Mouse (Mus musculus) heart, embryonic 11.5 days (tissue): Measurements from ENCODE around the gene Slc13a5. TPM values are rescaled to one million over a fixed set of nuclear protein-coding genes. Genes with fewer than 3 reads are reported as not detected.

ENCODE experiments used
- ATAC-seq: fragments of 200-750 bp; cut with Nextera tagmentation; replicated peaks from 2 replicates; pipeline ENCODE4 v1.8.0; 2017; ENCODE audit warnings: moderate library complexity; ENCODE audit not compliant: insufficient number of reproducible peaks, low FRiP score, low TSS enrichment
- H3K27ac ChIP-seq: fragments of 300-500 bp; sonication (generic); 2 replicates; pipeline ENCODE4 v1.5.1; 2014; ENCODE audit warnings: mild to moderate bottlenecking, low read depth, low read length
- H3K27me3 ChIP-seq: fragments of 300-500 bp; sonication (generic); 2 replicates; pipeline ENCODE4 v1.6.1; 2014; ENCODE audit warnings: mild to moderate bottlenecking, low read length, mixed read lengths; ENCODE audit not compliant: control insufficient read depth, insufficient read depth
- H3K36me3 ChIP-seq: fragments of 300-500 bp; sonication (generic); 2 replicates; pipeline ENCODE4 v1.6.1; 2014; ENCODE audit warnings: mild to moderate bottlenecking, low read length, moderate library complexity, mixed read lengths; ENCODE audit not compliant: control insufficient read depth, insufficient read depth
- H3K4me1 ChIP-seq: fragments of 300-500 bp; sonication (generic); 2 replicates; pipeline ENCODE4 v1.6.1; 2014; ENCODE audit warnings: low read length; ENCODE audit not compliant: control insufficient read depth, insufficient read depth
- H3K4me2 ChIP-seq: fragments of 300-500 bp; sonication (generic); 2 replicates; pipeline ENCODE4 v1.6.1; 2014; ENCODE audit warnings: mild to moderate bottlenecking, moderate library complexity
- H3K4me3 ChIP-seq: fragments of 300-500 bp; sonication (generic); 2 replicates; pipeline ENCODE4 v1.5.1; 2014; ENCODE audit warnings: low read depth, low read length
- H3K9ac ChIP-seq: fragments of 300-500 bp; sonication (generic); 2 replicates; pipeline ENCODE4 v1.6.1; 2014; ENCODE audit warnings: mild to moderate bottlenecking, low read depth, low read length, moderate library complexity
- H3K9me3 ChIP-seq: fragments of 300-500 bp; sonication (generic); replicated peaks from 2 replicates; pipeline ENCODE4 v1.6.1; 2016; ENCODE audit warnings: low read length; ENCODE audit not compliant: control insufficient read depth
- WGBS: fragments of 180-500 bp; shearing (Covaris S2); extraction: QIAGEN DNeasy Blood & Tissue Kit; methylation state at CpG from one replicate; pipeline ENCODE4 v1.1.7; 2014; ENCODE audit not compliant: insufficient replicate concordance; 5-methylcytosine and 5-hydroxymethylcytosine counted together
- polyA plus RNA-seq: library from polyadenylated mRNA; unstranded; fragments of >200 nt; fragmentation: Nextera tagmentation; extraction: Ambion mirVana; gene quantifications from 2 replicates; pipeline ENCODE4 v1.2.1, GENCODE M21; 2014

Gene Slc13a5
- polyA plus RNA-seq, 1 experiment from 2014 or later = 0.24 TPM

DNA sequence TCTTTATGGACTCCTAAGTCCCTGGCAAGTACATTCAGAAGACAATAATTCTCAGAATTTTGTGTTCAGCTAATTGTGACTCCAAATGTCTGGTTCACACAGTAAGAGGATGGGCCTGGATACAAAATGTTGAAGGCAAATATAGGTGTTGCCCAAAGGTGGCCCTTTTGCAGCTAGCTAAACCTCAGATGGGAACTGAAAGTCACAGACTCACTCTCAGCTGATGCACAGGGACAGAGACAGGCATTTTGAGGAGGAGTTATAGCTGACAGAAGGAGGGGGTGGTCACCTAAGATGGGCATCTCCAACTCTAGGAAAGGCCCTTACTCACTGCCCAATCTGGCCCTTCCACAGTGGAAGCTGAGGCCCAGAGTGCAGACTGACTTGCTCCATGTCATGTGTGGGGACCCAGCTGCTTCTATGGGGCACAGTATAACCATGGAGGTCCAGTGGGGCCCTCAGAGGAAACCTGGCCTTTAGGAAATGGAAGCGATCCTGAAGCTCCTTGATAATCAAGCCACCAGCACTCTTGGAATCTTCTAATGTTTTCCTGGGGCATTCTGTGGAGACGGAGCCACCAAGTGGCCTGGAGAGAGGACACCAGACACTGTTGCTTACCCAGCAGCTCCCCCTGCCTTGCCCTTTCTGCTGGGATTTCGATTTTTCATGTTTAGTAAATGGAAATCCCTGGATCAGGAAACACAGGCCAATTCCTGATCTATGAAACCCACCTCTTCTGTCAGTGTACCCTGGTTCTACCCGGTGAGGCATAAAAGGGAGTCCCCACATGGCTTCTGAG lies 26.8 kb downstream of the Slc13a5 start:
- H3K4me2 ChIP-seq = no peak overlapping the region
- H3K27me3 ChIP-seq = no peaks in the 10 kb centered on the region
- no peak overlapping the region for H3K9ac ChIP-seq
- no peak overlapping the region for H3K4me3 ChIP-seq
- H3K36me3 ChIP-seq = no peaks in the 10 kb centered on the region
- WGBS = 58% methylated on average over 4 of the region's 4 CpGs
- no peaks in the 10 kb centered on the region for H3K9me3 ChIP-seq
- no peak overlapping the region for H3K27ac ChIP-seq
- ATAC-seq = no peak
- H3K4me1 ChIP-seq = no peaks in the 10 kb centered on the region

DNA sequence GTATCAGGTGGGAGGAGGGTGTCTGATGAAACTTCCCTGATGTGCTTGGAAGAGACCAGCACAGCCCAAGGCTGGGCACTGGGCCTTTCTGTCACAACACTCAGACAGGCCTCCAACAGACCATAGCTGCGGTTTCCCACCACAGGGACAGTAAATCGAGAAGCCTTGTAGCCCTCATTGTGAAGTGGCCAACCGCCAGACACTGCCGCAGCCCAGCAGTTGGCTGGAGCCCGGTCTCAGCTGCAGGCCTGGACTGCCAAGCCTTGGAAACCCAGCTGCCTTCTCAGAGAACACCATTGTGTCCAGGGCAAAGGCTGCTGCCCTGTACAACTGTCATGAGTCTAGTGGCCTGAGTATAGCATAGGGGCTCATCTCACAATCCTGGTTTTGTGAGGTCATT lies 33.0 kb downstream of the Slc13a5 start:
- 61% methylated on average over 5 of the region's 5 CpGs for WGBS
- Histone ChIP-seq H3K4me3 (no peak overlapping the region), H3K9me3 (no peaks in the 10 kb centered on the region), H3K4me2 (no peak overlapping the region), H3K4me1 (no peaks in the 10 kb centered on the region), H3K27me3 (no peaks in the 10 kb centered on the region), H3K36me3 (no peaks in the 10 kb centered on the region), H3K9ac (no peak overlapping the region), H3K27ac (no peak overlapping the region)
- ATAC-seq = no peak

DNA sequence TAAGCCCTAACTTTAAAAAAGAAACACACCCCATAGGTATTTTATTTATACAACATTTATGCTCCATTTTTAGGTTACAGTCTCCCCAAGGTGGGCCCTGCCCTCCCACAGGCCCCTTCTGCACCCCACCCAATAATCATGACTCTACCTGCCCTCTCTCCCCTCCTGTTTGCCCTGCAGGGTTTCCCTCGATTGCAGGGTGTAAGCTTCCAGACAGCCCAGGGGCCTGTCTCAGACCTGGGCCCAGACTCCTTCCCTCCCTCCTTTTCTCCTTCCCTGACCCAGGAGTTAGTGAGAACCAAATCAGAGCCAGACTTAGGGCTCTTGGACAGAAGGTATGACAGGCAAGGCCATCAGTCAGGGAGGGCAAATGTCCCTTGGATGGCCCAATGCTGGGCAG lies 34.0 kb downstream of the Slc13a5 start:
- H3K9ac ChIP-seq = no peak overlapping the region
- H3K4me2 ChIP-seq = no peak overlapping the region
- H3K4me1 ChIP-seq = no peaks in the 10 kb centered on the region
- H3K27ac ChIP-seq = no peak overlapping the region
- H3K36me3 ChIP-seq = no peaks in the 10 kb centered on the region
- WGBS = 57% methylated on average over 1 of the region's 1 CpGs
- no peaks in the 10 kb centered on the region for H3K9me3 ChIP-seq
- ATAC-seq = no peak
- H3K27me3 ChIP-seq = no peaks in the 10 kb centered on the region
- no peak overlapping the region for H3K4me3 ChIP-seq

DNA sequence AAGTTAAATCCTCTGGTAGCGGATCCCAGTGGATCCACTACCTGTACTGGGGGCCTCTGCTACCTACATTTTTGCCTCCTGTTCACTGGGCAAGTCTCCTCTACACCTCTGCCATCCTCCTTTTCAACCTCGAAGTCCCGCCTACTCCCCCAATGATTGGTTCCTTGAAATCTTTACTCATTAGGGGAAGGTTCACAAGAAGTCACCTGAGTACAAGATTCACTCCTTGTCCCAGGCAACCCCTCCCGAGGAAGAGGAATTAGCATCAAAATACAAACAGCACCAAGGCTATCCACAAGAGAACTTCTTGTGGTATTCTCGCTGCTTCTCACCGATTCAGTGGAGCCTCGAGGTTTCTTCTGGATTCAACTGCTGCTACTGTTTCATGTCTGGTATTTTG lies 35.0 kb downstream of the Slc13a5 start:
- no peak overlapping the region for H3K4me3 ChIP-seq
- ATAC-seq = no peak

DNA sequence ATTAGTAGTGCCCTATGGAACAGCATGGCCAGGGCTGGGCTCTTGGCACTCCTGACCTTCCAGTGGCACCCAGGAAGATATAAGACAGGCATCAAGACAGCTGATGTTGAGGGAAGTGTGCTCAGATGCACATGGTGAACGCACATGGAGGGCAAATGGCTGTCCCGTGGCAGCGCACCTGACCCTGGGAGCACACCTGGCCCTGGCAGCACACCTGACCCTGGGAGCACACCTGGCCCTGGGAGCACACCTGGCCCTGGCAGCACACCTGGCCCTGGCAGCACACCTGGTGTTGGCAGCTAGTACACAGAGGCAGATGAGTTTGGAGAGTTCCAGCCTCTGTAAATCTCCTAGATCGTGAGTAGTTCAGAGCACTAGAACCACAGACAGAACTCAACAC lies 38.5 kb downstream of the Slc13a5 start:
- Histone ChIP-seq H3K27me3 (no peaks in the 10 kb centered on the region), H3K36me3 (no peaks in the 10 kb centered on the region), H3K4me3 (no peak overlapping the region), H3K27ac (no peak overlapping the region), H3K9ac (no peak overlapping the region), H3K4me2 (no peak overlapping the region), H3K4me1 (no peaks in the 10 kb centered on the region), H3K9me3 (no peaks in the 10 kb centered on the region)
- WGBS = 84% methylated on average over 4 of the region's 4 CpGs
- no peak for ATAC-seq

More for the DNA sequence above, 35.0 kb downstream of the Slc13a5 start:
- H3K9me3 ChIP-seq = no peaks in the 10 kb centered on the region
- H3K4me1 ChIP-seq = no peaks in the 10 kb centered on the region
- H3K27me3 ChIP-seq = no peaks in the 10 kb centered on the region
- no peak overlapping the region for H3K9ac ChIP-seq
- H3K36me3 ChIP-seq = no peaks in the 10 kb centered on the region
- WGBS = 77% methylated on average over 7 of the region's 7 CpGs
- no peak overlapping the region for H3K4me2 ChIP-seq
- no peak overlapping the region for H3K27ac ChIP-seq

DNA sequence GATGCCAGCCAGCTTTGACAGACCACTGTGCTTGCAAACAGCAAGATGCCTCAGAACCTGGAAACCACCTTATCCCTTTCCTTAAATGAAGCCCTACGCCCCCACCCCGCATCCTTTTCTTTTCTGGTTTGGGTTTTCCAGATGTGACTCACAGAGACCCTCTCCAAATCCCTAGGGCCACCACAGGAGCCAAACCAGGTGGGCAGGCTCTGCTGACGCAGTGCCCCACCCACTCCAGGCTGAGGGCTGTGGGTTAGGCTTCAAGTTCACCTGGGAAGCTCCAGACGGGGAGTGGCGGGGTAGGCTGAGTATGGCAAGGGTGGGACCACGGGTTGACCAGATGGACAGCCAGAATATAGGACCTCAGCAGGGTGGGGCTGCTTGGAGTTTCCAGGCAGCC lies 40.1 kb downstream of the Slc13a5 start:
- no peaks in the 10 kb centered on the region for H3K27me3 ChIP-seq
- H3K36me3 ChIP-seq = no peaks in the 10 kb centered on the region
- ATAC-seq = no peak
- H3K9ac ChIP-seq = no peak overlapping the region
- no peaks in the 10 kb centered on the region for H3K9me3 ChIP-seq
- WGBS = 74% methylated on average over 6 of the region's 6 CpGs
- H3K4me3 ChIP-seq = no peak overlapping the region
- no peaks in the 10 kb centered on the region for H3K4me1 ChIP-seq
- H3K4me2 ChIP-seq = no peak overlapping the region
- no peak overlapping the region for H3K27ac ChIP-seq

DNA sequence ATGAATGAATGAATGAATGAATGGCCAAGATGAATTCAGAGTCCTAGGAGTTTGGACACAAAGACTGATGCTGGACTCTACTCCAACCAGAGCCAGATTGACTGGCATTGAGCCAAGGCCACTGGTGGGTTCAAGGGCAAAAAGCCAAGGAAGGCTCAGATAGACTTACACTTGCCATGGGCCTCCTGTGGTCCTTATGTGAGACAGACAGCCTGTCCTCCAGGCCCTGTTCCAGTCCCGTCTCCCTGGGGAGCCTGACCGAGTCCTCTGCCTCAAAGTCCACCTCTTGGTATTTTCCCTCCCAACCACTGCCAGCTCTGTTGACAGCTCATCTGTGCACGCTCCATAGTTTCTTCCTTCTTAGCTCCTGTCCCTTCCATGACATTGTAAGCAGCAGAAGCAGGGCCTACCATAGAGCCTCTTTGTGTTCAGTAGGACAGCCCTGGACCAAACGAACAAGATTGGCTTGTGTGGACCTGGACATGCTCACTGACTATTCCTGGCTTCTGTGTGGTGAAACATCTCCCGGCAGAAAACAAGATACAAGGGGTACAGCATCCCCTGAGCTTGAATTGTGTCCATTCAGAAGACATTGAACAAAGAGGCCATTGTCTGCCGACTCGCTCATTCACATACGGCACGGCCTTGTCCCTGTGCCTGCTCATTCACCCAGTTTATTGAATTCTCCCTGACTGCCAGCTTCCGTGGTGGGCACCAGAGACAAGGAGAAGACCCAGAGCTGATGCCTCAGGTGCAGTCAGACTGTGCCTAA lies 40.8 kb downstream of the Slc13a5 start:
- ATAC-seq = no peak
- no peaks in the 10 kb centered on the region for H3K36me3 ChIP-seq
- H3K9ac ChIP-seq = no peak overlapping the region
- WGBS = 70% methylated on average over 10 of the region's 10 CpGs
- no peak overlapping the region for H3K4me3 ChIP-seq
- H3K27me3 ChIP-seq = no peaks in the 10 kb centered on the region
- H3K4me1 ChIP-seq = no peaks in the 10 kb centered on the region
- H3K4me2 ChIP-seq = no peak overlapping the region
- H3K9me3 ChIP-seq = no peaks in the 10 kb centered on the region
- H3K27ac ChIP-seq = no peak overlapping the region

DNA sequence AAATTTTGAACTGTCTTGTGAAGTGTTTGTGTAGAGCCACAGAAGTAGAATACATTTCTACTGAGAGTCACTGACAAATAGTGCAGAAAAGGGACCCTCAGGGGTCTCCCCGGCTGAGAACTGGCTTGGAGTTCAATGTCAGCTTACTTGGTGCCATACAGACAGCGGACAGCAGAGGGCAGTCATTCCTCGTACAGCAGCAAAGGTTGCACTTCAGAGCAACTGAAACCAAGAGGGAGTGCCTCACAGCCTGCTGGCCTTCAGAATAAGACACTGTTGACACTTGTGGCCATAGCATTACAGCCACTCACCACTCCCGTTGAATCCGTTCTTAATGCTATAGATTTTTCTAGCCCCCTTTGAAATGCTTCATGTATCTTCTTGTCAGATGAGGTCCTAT lies 42.2 kb downstream of the Slc13a5 start:
- ATAC-seq = no peak
- Histone ChIP-seq H3K36me3 (no peaks in the 10 kb centered on the region), H3K27ac (no peak overlapping the region), H3K9ac (no peak overlapping the region), H3K4me1 (no peaks in the 10 kb centered on the region), H3K4me3 (no peak overlapping the region), H3K9me3 (no peaks in the 10 kb centered on the region), H3K4me2 (no peak overlapping the region), H3K27me3 (no peaks in the 10 kb centered on the region)
- 15% methylated on average over 5 of the region's 5 CpGs for WGBS
